Mouse (Mus musculus) ES-E14 (cell line): ENCODE data around the gene Slc13a4. TPM values are rescaled to one million over a fixed set of nuclear protein-coding genes. Genes with fewer than 3 reads are reported as not detected.
A peak's percentile ranks its signal among the peaks of the same experiment; 100 is the strongest.

Source experiments
- DNase-seq: peaks from one replicate; pipeline ENCODE4 v3.0.0-alpha.2; 2013; ENCODE audit warnings: low read depth, low spot score
- H3K27ac ChIP-seq: 2 replicates; pipeline ENCODE4 v1.5.1; 2012; ENCODE audit warnings: low read depth, mild to moderate bottlenecking, low read length, moderate library complexity, mixed read lengths; ENCODE audit not compliant: poor library complexity, insufficient read depth, severe bottlenecking
- H3K36me3 ChIP-seq: 2 replicates; pipeline ENCODE4 v1.6.1; 2012; ENCODE audit warnings: mild to moderate bottlenecking, low read length, moderate library complexity, mixed read lengths; ENCODE audit not compliant: control insufficient read depth, poor library complexity, insufficient read depth, severe bottlenecking
- H3K4me1 ChIP-seq, 2 experiments: fragments of 150-350 bp in 1 of 2; sonication (generic) in 1 of 2; 2 replicates each; pipeline ENCODE4 v1.6.1; 2012; ENCODE audit warnings: low read length in 2 of 2, mild to moderate bottlenecking in 1 of 2, mixed read lengths in 1 of 2; ENCODE audit not compliant: control insufficient read depth in 2 of 2, insufficient read depth in 2 of 2, poor library complexity in 1 of 2
- H3K4me3 ChIP-seq, 2 experiments: fragments of 150-350 bp in 1 of 2; sonication (generic) in 1 of 2; 2 replicates each; pipeline ENCODE4 v1.5.1; 2012; ENCODE audit warnings: low read length in 2 of 2, low read depth in 1 of 2, mild to moderate bottlenecking in 1 of 2, mixed read lengths in 1 of 2; ENCODE audit not compliant: insufficient read depth in 1 of 2, poor library complexity in 1 of 2, severe bottlenecking in 1 of 2
- H3K9ac ChIP-seq: 2 replicates; pipeline ENCODE4 v1.6.1; 2012; ENCODE audit warnings: low read depth, mild to moderate bottlenecking, low read length, mixed read lengths; ENCODE audit not compliant: poor library complexity, insufficient read depth, severe bottlenecking
- H3K9me3 ChIP-seq: fragments of 150-350 bp; sonication (generic); 2 replicates; pipeline ENCODE4 v1.6.1; 2012; ENCODE audit warnings: low read depth, mild to moderate bottlenecking, low read length; ENCODE audit not compliant: control insufficient read depth, insufficient read depth
- CHD2 ChIP-seq: IDR thresholded peaks from 2 replicates; pipeline ENCODE4 v1.6.1; 2014; ENCODE audit warnings: mild to moderate bottlenecking, low read depth, low read length, inconsistent platforms
- HCFC1 ChIP-seq: IDR thresholded peaks from 2 replicates; pipeline ENCODE4 v1.6.1; 2012; ENCODE audit warnings: low read length, inconsistent platforms, borderline replicate concordance; ENCODE audit not compliant: insufficient read depth
- MAFK ChIP-seq: IDR thresholded peaks from 2 replicates; pipeline ENCODE4 v1.6.1; 2014; ENCODE audit warnings: mild to moderate bottlenecking, low read depth, low read length, inconsistent platforms; ENCODE audit not compliant: insufficient read depth
- ZC3H11A ChIP-seq: IDR thresholded peaks from 2 replicates; pipeline ENCODE4 v1.6.1; 2012; ENCODE audit warnings: low read depth, mild to moderate bottlenecking, inconsistent platforms, low read length, borderline replicate concordance
- ZNF384 ChIP-seq: IDR thresholded peaks from 2 replicates; pipeline ENCODE4 v1.6.1; 2012; ENCODE audit warnings: low read depth, low read length, inconsistent platforms
- in situ Hi-C, 2 experiments: fragments of 600-800 bp; cut with MboI; formaldehyde crosslinking; loops; one replicate each; pipeline ENCODE4 v1.15.1; 2025; ENCODE audit warnings: low sequenced_read_pairs in 2 of 2, inconsistent platforms in 1 of 2; ENCODE audit not compliant: unreplicated experiment in 2 of 2
- total RNA-seq: library from RNA; depleted of rRNA; stranded (reverse); fragments of 300-350 nt; gene quantifications from 2 replicates; pipeline ENCODE4 v1.2.3, GENCODE M21; 2012

Gene Slc13a4
- total RNA-seq, 1 experiment, result 1.5 TPM

- 0 out of 4 replicates have a peak overlapping the region, but pooled peaks of 1 of the 2 experiments have one; percentile 11 for H3K4me3 ChIP-seq
- TF ChIP-seq MAFK (no peak), HCFC1 (no peak), ZC3H11A (no peak), ZNF384 (no peak), CHD2 (no peak)
- H3K27ac ChIP-seq, result no peak overlapping the region
- no peaks in the 10 kb centered on the region for H3K36me3 ChIP-seq
- no peaks in the 10 kb centered on the region for H3K9me3 ChIP-seq
- DNase-seq, result no peak
- peaks cover 1 to 14% of the 10 kb centered on the region in 2 experiments; a peak in 2 of 4 replicates for H3K4me1 ChIP-seq
- in situ Hi-C loops, result no loop called here
- H3K9ac ChIP-seq, result no peak overlapping the region
Measured at GRCm38 (mm10) chr6:35353416-35353815, 45.5 kb upstream of the Slc13a4 start.

- no peak overlapping the region for H3K4me3 ChIP-seq
- H3K9me3 ChIP-seq, result no peaks in the 10 kb centered on the region
- H3K9ac ChIP-seq, result no peak overlapping the region
- TF ChIP-seq CHD2, result no peak
- no peak for TF ChIP-seq HCFC1
- no peak for TF ChIP-seq MAFK
- no peak for TF ChIP-seq ZNF384
- TF ChIP-seq ZC3H11A, result no peak
- in situ Hi-C loops, result no loop called here
- peaks cover 1 to 14% of the 10 kb centered on the region in 2 experiments; a peak in 2 of 4 replicates for H3K4me1 ChIP-seq
- H3K27ac ChIP-seq, result no peak overlapping the region
- H3K36me3 ChIP-seq, result no peaks in the 10 kb centered on the region
- no peak for DNase-seq
Measured at GRCm38 (mm10) chr6:35352867-35353266, 44.9 kb upstream of the Slc13a4 start.

- peaks cover 1 to 14% of the 10 kb centered on the region in 2 experiments; a peak in 2 of 4 replicates for H3K4me1 ChIP-seq
- in situ Hi-C loops, result no loop called here
- H3K27ac ChIP-seq, result no peak overlapping the region
- no peak overlapping the region for H3K9ac ChIP-seq
- no peak for DNase-seq
- peak; percentile 68 for TF ChIP-seq ZNF384
- TF ChIP-seq MAFK, result no peak
- TF ChIP-seq ZC3H11A, result no peak
- H3K36me3 ChIP-seq, result no peaks in the 10 kb centered on the region
- H3K4me3 ChIP-seq, result no peak overlapping the region
- no peaks in the 10 kb centered on the region for H3K9me3 ChIP-seq
Measured at GRCm38 (mm10) chr6:35351826-35352225, 43.9 kb upstream of the Slc13a4 start.

GRCm38 (mm10) chr6:35349784-35350183 is 41.9 kb upstream of the Slc13a4 start:
- Histone ChIP-seq H3K27ac (no peak overlapping the region), H3K4me3 (no peak overlapping the region), H3K4me1 (peaks cover 1 to 13% of the 10 kb centered on the region in 2 experiments; a peak in 2 of 4 replicates), H3K36me3 (no peaks in the 10 kb centered on the region), H3K9me3 (no peaks in the 10 kb centered on the region), H3K9ac (no peak overlapping the region)
- in situ Hi-C loops, result no loop called here
- TF ChIP-seq CHD2 (no peak), MAFK (no peak), HCFC1 (no peak), ZC3H11A (no peak), ZNF384 (no peak)
- DNase-seq, result no peak

GRCm38 (mm10) chr6:35338640-35339039 is 30.7 kb upstream of the Slc13a4 start:
- no peaks in the 10 kb centered on the region for H3K9me3 ChIP-seq
- peaks cover 0 to 2% of the 10 kb centered on the region in 2 experiments; a peak in 2 of 4 replicates for H3K4me1 ChIP-seq
- H3K36me3 ChIP-seq, result no peaks in the 10 kb centered on the region
- no peak for DNase-seq
- no peak overlapping the region for H3K4me3 ChIP-seq
- in situ Hi-C loops, result no loop called here
- no peak for TF ChIP-seq ZNF384
- TF ChIP-seq MAFK, result no peak
- TF ChIP-seq CHD2, result no peak
- TF ChIP-seq HCFC1, result no peak
- TF ChIP-seq ZC3H11A, result no peak
- H3K27ac ChIP-seq, result no peak overlapping the region
- no peak overlapping the region for H3K9ac ChIP-seq
